Mouse (Mus musculus): ENCODE data around the gene Ctu1. TPM values are rescaled to one million over a fixed set of nuclear protein-coding genes. Genes with fewer than 3 reads are reported as not detected.
A peak's percentile ranks its signal among the peaks of the same experiment; 100 is the strongest.

Ctu1 gene
- 25.4 and 27.8 TPM in 2 replicates for polyA plus RNA-seq (2012; rRNA removed)

- DNase-seq (ENCODE audit: low read depth): peak; percentile 98
- TF ChIP-seq CTCF (IDR thresholded peaks at IDR 0.05; ENCODE audit: borderline replicate concordance, extremely low read depth, insufficient read depth, insufficient read length) (no peak), POLR2A (IDR thresholded peaks at IDR 0.05; ENCODE audit: borderline replicate concordance, extremely low read depth, insufficient read depth, insufficient read length, poor library complexity, severe bottlenecking) (peak; percentile 40; the same call in 1 of the 2 replicates)
Observed at GRCm38 (mm10) chr7:43671809-43672580, at the start of gene Ctu1. Gene Ctu1, plus strand, starts transcription at chr7:43672016.

GRCm38 (mm10) chr7:43622927-43623326, 48.9 kb upstream of the Ctu1 start:
- no peak for DNase-seq (ENCODE audit: low read depth)

GRCm38 (mm10) chr7:43623819-43624218, 48.0 kb upstream of the Ctu1 start:
- TF ChIP-seq CTCF (IDR thresholded peaks at IDR 0.05; ENCODE audit: borderline replicate concordance, extremely low read depth, insufficient read depth, insufficient read length): no peak
- no peak for TF ChIP-seq POLR2A (IDR thresholded peaks at IDR 0.05; ENCODE audit: borderline replicate concordance, extremely low read depth, insufficient read depth, insufficient read length, poor library complexity, severe bottlenecking)

More at GRCm38 (mm10) chr7:43622927-43623326, 48.9 kb upstream of the Ctu1 start:
- TF ChIP-seq CTCF (IDR thresholded peaks at IDR 0.05; ENCODE audit: borderline replicate concordance, extremely low read depth, insufficient read depth, insufficient read length) (no peak), POLR2A (IDR thresholded peaks at IDR 0.05; ENCODE audit: borderline replicate concordance, extremely low read depth, insufficient read depth, insufficient read length, poor library complexity, severe bottlenecking) (no peak)

GRCm38 (mm10) chr7:43625065-43625464, 46.8 kb upstream of the Ctu1 start:
- no peak for DNase-seq (ENCODE audit: low read depth)
- no peak for TF ChIP-seq POLR2A (IDR thresholded peaks at IDR 0.05; ENCODE audit: borderline replicate concordance, extremely low read depth, insufficient read depth, insufficient read length, poor library complexity, severe bottlenecking)
- TF ChIP-seq CTCF (IDR thresholded peaks at IDR 0.05; ENCODE audit: borderline replicate concordance, extremely low read depth, insufficient read depth, insufficient read length): no peak

More at GRCm38 (mm10) chr7:43623819-43624218, 48.0 kb upstream of the Ctu1 start:
- DNase-seq (ENCODE audit: low read depth): no peak

- no peak for DNase-seq (ENCODE audit: low read depth)
- TF ChIP-seq POLR2A (IDR thresholded peaks at IDR 0.05; ENCODE audit: borderline replicate concordance, extremely low read depth, insufficient read depth, insufficient read length, poor library complexity, severe bottlenecking) (no peak), CTCF (IDR thresholded peaks at IDR 0.05; ENCODE audit: borderline replicate concordance, extremely low read depth, insufficient read depth, insufficient read length) (no peak)
Observed at GRCm38 (mm10) chr7:43625794-43626422, 45.9 kb upstream of the Ctu1 start.

GRCm38 (mm10) chr7:43633940-43634339, 37.9 kb upstream of the Ctu1 start:
- DNase-seq (ENCODE audit: low read depth): no peak
- no peak for TF ChIP-seq POLR2A (IDR thresholded peaks at IDR 0.05; ENCODE audit: borderline replicate concordance, extremely low read depth, insufficient read depth, insufficient read length, poor library complexity, severe bottlenecking)
- no peak for TF ChIP-seq CTCF (IDR thresholded peaks at IDR 0.05; ENCODE audit: borderline replicate concordance, extremely low read depth, insufficient read depth, insufficient read length)

- no peak for TF ChIP-seq CTCF (IDR thresholded peaks at IDR 0.05; ENCODE audit: borderline replicate concordance, extremely low read depth, insufficient read depth, insufficient read length)
- no peak for TF ChIP-seq POLR2A (IDR thresholded peaks at IDR 0.05; ENCODE audit: borderline replicate concordance, extremely low read depth, insufficient read depth, insufficient read length, poor library complexity, severe bottlenecking)
Observed at GRCm38 (mm10) chr7:43634500-43634899, 37.3 kb upstream of the Ctu1 start, which contains the start of gene Ceacam18. Gene Ceacam18, plus strand, starts transcription at chr7:43634707.

GRCm38 (mm10) chr7:43636194-43636593, 35.6 kb upstream of the Ctu1 start:
- TF ChIP-seq CTCF (IDR thresholded peaks at IDR 0.05; ENCODE audit: borderline replicate concordance, extremely low read depth, insufficient read depth, insufficient read length) (no peak), POLR2A (IDR thresholded peaks at IDR 0.05; ENCODE audit: borderline replicate concordance, extremely low read depth, insufficient read depth, insufficient read length, poor library complexity, severe bottlenecking) (no peak)
- DNase-seq (ENCODE audit: low read depth): no peak

More at GRCm38 (mm10) chr7:43634500-43634899, 37.3 kb upstream of the Ctu1 start, which contains the start of gene Ceacam18:
- no peak for DNase-seq (ENCODE audit: low read depth)

GRCm38 (mm10) chr7:43637118-43637517, 34.7 kb upstream of the Ctu1 start:
- TF ChIP-seq CTCF (IDR thresholded peaks at IDR 0.05; ENCODE audit: borderline replicate concordance, extremely low read depth, insufficient read depth, insufficient read length): no peak
- TF ChIP-seq POLR2A (IDR thresholded peaks at IDR 0.05; ENCODE audit: borderline replicate concordance, extremely low read depth, insufficient read depth, insufficient read length, poor library complexity, severe bottlenecking): no peak
- no peak for DNase-seq (ENCODE audit: low read depth)

GRCm38 (mm10) chr7:43642587-43642986, 29.2 kb upstream of the Ctu1 start:
- DNase-seq (ENCODE audit: low read depth): no peak
- TF ChIP-seq POLR2A (IDR thresholded peaks at IDR 0.05; ENCODE audit: borderline replicate concordance, extremely low read depth, insufficient read depth, insufficient read length, poor library complexity, severe bottlenecking) (no peak), CTCF (IDR thresholded peaks at IDR 0.05; ENCODE audit: borderline replicate concordance, extremely low read depth, insufficient read depth, insufficient read length) (no peak)

GRCm38 (mm10) chr7:43643046-43643652, 28.7 kb upstream of the Ctu1 start:
- DNase-seq (ENCODE audit: low read depth): no peak
- no peak for TF ChIP-seq CTCF (IDR thresholded peaks at IDR 0.05; ENCODE audit: borderline replicate concordance, extremely low read depth, insufficient read depth, insufficient read length)
- TF ChIP-seq POLR2A (IDR thresholded peaks at IDR 0.05; ENCODE audit: borderline replicate concordance, extremely low read depth, insufficient read depth, insufficient read length, poor library complexity, severe bottlenecking): no peak
